Mouse (Mus musculus): ENCODE measurements at regions not wholly inside any gene's neighbourhood (a gene's known extent, or its start where the extent isn't known, plus 50 kb on each side); places are given as distances from the start of the nearest gene placed in this dataset.

DNA sequence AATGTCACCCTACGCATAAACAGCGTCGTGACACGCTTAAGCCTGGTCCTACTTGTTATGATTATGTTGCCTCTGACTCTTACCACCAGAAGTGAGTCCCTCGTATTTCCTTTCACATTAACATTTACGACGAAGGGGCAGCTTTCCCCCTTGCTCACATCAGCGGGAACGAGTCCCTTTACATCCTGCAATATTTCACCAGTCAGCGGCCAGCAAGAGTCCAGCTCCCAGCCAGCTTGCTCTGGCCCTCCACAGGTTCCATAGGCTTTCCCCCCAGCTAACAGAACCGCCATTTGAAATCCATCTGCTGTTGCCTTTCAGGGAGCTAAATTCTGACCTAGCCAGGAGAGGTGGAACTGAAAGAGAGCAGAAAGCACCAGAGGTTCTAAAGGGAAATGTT lies 342.5 kb downstream of the Lmo4 start:
- Histone ChIP-seq H3K27ac (no peak overlapping the region), H3K4me3 (no peak overlapping the region)
- DNase-seq (ENCODE audit: low spot score in 2 of 2), result no peak
- no peak for TF ChIP-seq CTCF (conservative IDR thresholded peaks at IDR 0.05)

DNA sequence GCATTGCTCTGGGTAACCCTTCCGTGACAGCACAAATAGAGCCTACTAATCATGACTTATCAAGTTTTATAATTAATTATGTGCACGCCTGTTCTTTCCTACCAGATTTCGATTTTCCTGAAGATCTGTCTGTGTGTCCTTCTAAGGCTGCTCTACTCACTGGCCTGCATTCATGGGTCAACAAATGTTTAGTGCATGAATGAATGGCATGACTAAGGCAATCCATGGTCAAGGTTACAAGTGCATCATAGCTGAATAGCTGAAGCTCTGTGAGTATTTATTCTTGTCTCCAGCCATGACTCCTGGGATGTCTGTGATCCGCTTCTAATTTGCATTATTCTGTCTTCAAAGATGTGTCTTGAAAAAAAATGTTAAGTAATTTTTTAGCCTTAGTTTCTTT lies 343.2 kb downstream of the Lmo4 start:
- no peak for DNase-seq (ENCODE audit: low spot score in 2 of 2)
- H3K4me3 ChIP-seq, result no peak overlapping the region
- TF ChIP-seq CTCF (conservative IDR thresholded peaks at IDR 0.05), result no peak
- no peak overlapping the region for H3K27ac ChIP-seq

DNA sequence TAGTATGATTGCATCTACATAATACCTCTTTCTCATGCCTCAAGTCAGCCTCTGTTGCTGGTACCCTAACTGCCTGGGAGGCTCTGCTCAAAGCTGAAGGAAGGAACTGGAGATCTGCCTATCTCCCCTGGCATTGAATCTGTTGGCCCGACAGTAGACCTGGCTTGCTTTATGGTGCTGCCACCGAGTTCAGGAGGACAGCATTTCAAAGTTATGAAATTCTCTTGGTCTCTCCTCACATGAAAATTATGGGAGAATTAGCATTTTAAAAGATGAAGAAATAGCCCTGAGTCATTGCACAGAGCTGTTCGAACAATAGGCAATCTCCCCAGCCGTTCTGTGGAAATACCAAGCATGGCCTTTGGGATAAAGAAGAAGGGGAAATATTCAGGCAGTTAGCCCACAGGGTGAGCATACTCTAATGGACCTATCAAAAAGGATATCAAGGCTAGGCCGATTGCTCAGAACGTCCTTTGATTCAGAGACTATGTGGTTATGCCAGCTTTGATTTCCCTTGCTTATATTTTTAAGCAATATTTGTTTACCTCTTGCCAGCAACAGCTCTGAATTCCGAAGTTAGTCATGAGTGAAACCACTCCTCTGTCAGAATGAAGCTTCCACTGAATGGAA lies 369.3 kb downstream of the Lmo4 start:
- no peak overlapping the region for H3K4me3 ChIP-seq
- TF ChIP-seq CTCF (conservative IDR thresholded peaks at IDR 0.05), result no peak
- H3K27ac ChIP-seq, result no peak overlapping the region
- no peak for DNase-seq (ENCODE audit: low spot score in 2 of 2)

DNA sequence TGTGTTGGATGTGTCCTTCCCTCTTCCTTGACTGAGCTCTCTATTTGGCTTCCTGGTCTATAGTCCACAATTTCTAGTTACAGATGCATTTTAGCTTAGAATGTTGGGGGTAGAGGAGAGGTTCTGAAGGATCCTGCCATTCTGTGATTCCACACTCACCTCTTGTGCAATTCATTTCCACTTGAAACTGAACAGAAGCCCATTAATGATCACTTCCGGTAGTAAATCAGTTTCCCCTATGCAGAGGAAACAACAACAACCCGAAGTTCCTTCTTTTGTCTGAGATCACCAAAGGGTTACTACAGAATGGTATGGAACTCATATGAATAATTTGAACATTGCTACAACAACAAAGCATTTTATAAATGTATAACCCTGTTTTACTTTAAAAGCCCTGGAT lies 370.3 kb downstream of the Lmo4 start:
- no peak overlapping the region for H3K27ac ChIP-seq
- no peak overlapping the region for H3K4me3 ChIP-seq
- no peak for TF ChIP-seq CTCF (conservative IDR thresholded peaks at IDR 0.05)
- no peak for DNase-seq (ENCODE audit: low spot score in 2 of 2)

DNA sequence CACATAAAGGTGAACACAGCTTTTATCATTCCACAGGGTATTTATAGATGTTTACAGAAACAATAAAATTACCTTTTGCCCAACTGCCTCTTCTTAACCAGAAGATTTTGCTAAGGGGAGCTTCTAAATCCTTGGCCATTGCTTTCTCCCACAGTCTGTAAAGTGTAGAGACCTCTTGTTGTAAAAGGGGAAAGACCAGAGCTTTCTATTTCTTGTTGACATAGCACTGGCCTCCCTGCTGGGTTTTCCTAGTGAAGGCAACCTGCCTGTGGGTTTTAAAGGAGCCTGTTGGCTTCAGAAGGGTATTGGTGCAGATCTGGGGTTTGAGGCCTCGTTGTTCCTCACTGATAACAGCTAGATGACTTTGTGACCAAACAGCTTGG lies 381.6 kb downstream of the Lmo4 start:
- TF ChIP-seq CTCF (conservative IDR thresholded peaks at IDR 0.05), result no peak
- H3K4me3 ChIP-seq, result no peak overlapping the region
- DNase-seq (ENCODE audit: low spot score in 2 of 2), result no peak
- no peak overlapping the region for H3K27ac ChIP-seq

DNA sequence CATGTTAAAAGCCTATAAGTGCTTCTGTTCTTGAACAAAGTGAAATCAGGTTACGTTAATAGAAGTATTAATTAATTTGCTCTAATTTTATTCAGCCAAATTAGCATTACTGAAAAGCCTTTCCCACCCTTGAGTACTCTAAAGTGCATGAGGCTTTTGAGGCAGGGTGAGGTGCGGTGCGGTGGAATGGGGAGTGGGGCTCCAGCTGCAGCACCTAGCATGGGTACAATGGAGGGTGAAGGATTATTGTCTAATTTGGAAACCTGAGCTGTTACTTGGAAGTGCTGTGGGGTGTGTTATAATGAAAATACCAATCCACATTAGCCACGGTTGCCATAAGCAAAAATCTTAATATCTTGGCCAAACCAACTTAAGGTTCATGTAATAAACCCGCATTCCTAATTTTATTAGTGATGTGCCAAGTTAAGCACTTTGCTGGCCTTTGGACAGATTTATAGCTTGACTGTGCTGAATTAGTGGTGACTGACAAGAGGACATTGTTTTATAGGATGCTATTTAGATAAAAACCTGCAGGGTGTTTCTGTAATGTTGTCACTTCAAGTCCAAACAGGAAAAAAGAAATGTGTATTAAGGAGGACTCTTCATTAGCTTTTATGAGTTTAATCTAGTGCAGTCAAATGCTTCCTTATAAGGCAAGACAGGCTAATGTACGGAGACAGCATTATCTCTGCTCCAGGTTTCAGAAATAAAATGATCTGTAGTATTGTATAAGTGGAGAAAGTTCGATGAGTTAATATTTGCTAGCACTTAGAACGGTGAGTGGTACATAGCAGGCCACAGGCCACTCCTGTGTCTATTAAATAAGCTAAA lies 382.2 kb downstream of the Lmo4 start:
- no peak overlapping the region for H3K27ac ChIP-seq
- no peak for TF ChIP-seq CTCF (conservative IDR thresholded peaks at IDR 0.05)
- DNase-seq (ENCODE audit: low spot score in 2 of 2), result no peak
- no peak overlapping the region for H3K4me3 ChIP-seq

DNA sequence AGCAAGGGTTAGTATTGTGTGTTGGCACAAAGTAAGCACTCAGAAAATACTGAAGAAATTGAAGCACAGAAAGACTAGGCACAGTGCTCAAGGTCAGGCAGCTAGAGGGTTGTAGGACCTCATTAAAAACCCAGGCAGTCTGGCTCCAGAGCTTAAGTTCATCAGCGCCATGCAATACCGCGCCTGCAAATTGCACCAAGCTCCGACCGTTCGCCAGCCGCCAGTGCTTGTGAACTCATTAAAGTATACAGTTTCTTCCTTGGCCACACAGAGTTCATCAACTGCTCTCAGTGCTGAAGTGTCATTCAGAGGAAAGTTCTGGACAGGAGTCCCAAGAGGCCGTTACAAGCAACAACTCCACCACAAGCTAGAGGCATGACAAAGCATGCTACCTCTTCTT lies 397.5 kb downstream of the Lmo4 start:
- no peak overlapping the region for H3K27ac ChIP-seq
- DNase-seq (ENCODE audit: low spot score in 2 of 2), result no peak
- no peak for TF ChIP-seq CTCF (conservative IDR thresholded peaks at IDR 0.05)
- no peak overlapping the region for H3K4me3 ChIP-seq

DNA sequence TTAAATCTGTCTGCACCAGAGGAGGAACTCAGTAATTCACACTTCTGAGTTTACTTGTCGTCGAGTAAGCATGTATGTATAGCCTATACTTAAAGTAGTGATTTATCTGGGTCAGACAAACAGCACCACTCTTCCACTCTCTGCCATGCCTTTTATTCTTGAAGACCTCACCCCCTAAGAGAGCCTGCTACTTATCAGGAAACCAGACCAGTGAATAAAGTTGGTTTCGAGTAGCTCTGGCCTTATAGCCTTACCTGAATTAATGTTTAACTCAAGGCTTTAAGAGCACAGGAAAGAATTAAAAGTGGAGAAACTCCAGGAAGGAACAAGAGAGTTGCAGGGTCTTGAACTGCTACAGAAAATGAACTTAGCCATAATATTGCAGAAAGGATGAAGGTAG lies 398.1 kb downstream of the Lmo4 start:
- no peak overlapping the region for H3K27ac ChIP-seq
- DNase-seq (ENCODE audit: low spot score in 2 of 2), result no peak
- H3K4me3 ChIP-seq, result no peak overlapping the region
- TF ChIP-seq CTCF (conservative IDR thresholded peaks at IDR 0.05), result no peak

DNA sequence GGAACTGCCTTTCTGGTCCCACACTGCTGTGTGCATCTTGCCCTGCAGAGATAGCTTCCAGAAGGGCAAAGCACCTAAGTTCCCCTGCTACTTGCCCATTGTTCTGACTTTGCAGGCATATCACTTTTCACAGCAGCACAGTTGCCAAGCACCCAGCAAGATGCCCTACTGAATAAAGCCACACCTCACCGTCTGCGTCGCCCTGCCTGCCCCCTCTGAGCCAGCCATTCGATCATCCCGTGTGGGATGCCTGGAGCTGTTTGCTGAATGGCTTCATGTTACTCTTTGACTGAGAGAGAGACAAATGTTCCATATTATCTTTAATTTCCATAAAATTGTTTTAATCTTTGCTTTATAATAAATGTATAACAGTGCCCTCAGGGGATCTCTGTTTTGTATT lies 407.2 kb downstream of the Lmo4 start:
- Histone ChIP-seq H3K27ac (no peak overlapping the region), H3K4me3 (no peak overlapping the region)
- TF ChIP-seq CTCF (conservative IDR thresholded peaks at IDR 0.05), result no peak
- no peak for DNase-seq (ENCODE audit: low spot score in 2 of 2)

DNA sequence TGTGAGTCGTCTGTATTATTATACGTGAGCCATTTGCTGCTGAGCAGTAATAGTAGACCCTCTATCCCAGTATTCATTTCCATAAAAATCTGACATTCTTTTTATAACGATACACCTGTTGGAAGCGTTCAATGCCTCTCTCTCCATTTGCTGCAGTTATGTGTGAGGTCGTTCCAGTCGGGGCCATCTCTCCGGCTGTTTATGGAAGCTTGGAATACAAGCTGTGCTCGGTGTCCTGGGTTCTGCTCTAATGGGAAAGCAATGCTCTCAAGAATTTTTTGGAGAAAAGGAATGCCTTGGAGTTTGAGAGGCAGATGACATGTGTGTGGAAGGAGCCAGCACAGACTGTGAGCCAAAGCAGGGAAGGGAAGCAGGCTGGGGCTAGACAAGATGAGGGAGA lies 414.1 kb downstream of the Lmo4 start:
- DNase-seq (ENCODE audit: low spot score in 2 of 2), result no peak
- Histone ChIP-seq H3K4me3 (no peak overlapping the region), H3K27ac (no peak overlapping the region)
- TF ChIP-seq CTCF (conservative IDR thresholded peaks at IDR 0.05), result no peak

DNA sequence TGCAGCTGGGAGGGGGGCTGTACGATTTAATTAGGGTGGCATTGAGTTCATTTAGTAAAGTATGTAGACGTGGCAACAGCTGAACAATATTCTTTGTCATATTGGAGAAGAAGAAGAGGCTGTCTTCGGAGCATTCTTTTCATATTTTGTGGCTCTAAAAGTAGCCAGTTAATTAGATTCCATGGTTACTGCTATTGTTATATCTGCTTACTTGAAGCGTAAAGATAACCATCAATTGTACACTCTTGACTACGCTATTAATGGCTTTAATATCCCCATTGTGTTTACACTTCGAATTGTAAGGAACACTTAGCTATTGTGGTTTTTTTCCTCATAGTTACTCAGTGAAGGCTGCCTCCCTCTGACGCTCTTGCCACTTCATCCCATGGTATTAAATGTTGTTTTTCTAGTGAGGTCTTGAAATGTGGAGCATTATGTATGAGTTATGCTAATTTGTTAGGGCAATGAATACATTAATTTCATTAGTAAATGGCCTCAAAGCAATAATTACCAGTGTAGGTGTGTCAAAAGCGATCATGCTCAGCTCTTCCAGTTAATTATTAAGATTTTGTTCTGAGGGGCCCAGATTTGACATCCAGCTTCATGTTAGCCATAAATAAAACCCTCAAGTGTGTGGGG lies 415.0 kb downstream of the Lmo4 start:
- H3K27ac ChIP-seq, result no peak overlapping the region
- H3K4me3 ChIP-seq, result no peak overlapping the region
- TF ChIP-seq CTCF (conservative IDR thresholded peaks at IDR 0.05), result no peak
- no peak for DNase-seq (ENCODE audit: low spot score in 2 of 2)

DNA sequence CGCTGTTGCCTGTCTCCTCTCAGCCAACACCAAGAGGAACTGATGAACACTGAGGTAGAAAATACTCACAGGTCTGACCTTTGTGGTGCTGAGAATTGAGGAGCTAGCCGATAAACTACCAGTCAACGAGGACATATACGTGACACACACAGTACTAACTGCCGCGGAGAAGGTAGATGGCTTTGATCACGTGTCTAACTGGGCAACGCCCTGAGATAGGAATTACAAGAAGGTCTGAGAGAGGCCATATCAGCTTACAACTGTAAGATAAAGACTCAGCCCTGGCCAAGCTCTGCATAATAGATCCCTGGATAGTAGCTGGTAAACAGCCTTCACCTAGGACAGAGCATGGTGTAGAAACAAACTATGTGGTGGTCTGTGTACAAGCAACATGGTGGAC lies 418.1 kb downstream of the Lmo4 start:
- H3K27ac ChIP-seq, result no peak overlapping the region

DNA sequence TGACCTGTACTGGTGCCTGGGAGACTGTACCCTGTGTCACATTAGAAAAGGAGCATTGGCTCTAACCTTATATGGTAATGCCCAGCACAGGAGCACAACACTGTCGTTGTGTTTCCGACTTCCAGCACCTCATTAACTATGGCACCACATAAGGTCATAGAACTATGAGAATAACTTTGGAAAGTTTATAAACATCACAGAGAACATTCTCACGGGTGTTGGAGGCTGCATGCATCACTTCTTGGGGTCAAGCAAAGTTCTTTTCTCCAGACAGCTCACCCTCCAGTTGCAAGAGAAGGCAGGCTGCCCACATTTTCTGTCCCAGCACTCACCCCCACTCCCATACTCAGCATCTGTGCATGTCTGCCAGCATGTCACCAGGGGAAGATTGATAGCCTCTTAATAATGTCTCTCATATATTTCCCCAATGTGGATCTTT lies 420.6 kb downstream of the Lmo4 start:
- no peak overlapping the region for H3K27ac ChIP-seq
- no peak for TF ChIP-seq CTCF (conservative IDR thresholded peaks at IDR 0.05)
- no peak for DNase-seq (ENCODE audit: low spot score in 2 of 2)
- no peak overlapping the region for H3K4me3 ChIP-seq

More for the DNA sequence above, 418.1 kb downstream of the Lmo4 start:
- H3K4me3 ChIP-seq, result no peak overlapping the region
- TF ChIP-seq CTCF (conservative IDR thresholded peaks at IDR 0.05), result no peak
- no peak for DNase-seq (ENCODE audit: low spot score in 2 of 2)

DNA sequence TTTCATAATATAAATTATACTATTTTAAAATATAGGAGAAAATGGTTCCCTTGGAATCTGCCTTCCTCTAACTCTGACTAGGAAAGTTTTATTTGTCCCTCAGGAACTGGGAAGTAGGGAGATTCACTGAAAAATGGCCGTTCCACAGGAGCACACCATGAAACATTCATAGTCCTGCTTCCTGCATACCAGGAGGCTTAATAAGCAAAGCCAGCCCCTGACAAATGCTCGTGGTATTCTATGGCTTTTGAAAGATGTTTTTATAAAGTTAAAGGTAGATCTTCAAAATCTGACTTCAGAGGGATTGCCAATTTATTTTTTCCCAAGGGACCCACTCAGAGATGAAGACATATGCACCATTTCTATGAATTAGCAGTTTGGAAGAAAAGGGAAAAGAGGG lies 426.9 kb downstream of the Lmo4 start:
- Histone ChIP-seq H3K27ac (no peak overlapping the region), H3K4me3 (no peak overlapping the region)
- TF ChIP-seq CTCF (conservative IDR thresholded peaks at IDR 0.05), result no peak
- DNase-seq (ENCODE audit: low spot score in 2 of 2), result no peak
